Mouse (Mus musculus) C2C12 (cell line): ENCODE data around the gene Pou3f3. TPM values are rescaled to one million over a fixed set of nuclear protein-coding genes. Genes with fewer than 3 reads are reported as not detected.

Experiments
- H3K27me3 ChIP-seq: one replicate; pipeline ENCODE4 v1.6.1; 2011; ENCODE audit not compliant: control insufficient read depth, insufficient read depth, insufficient read length
- H3K36me3 ChIP-seq: one replicate; pipeline ENCODE4 v1.6.1; 2011; ENCODE audit not compliant: control insufficient read depth, insufficient read depth
- H3K4me3 ChIP-seq: one replicate; pipeline ENCODE4 v1.5.1; 2011; ENCODE audit warnings: mild to moderate bottlenecking, control low read depth; ENCODE audit not compliant: poor library complexity, insufficient read depth, severe bottlenecking
- H3K79me2 ChIP-seq: one replicate; pipeline ENCODE4 v1.6.1; 2011; ENCODE audit not compliant: control insufficient read depth, insufficient read depth
- H3K79me3 ChIP-seq: one replicate; pipeline ENCODE4 v1.6.1; 2011; ENCODE audit warnings: low read depth, control low read depth
- H3ac ChIP-seq: one replicate; pipeline ENCODE3; 2011; ENCODE audit warnings: low read depth; ENCODE audit not compliant: control insufficient read depth, insufficient read length
- CEBPB ChIP-seq: IDR thresholded peaks from one replicate; pipeline ENCODE4 v1.6.1; 2011; ENCODE audit warnings: low read depth, mild to moderate bottlenecking, control low read depth, moderate library complexity
- CTCF ChIP-seq: IDR thresholded peaks from one replicate; pipeline ENCODE4 v1.5.1; 2011; ENCODE audit not compliant: control insufficient read depth, insufficient read depth, insufficient read length
- FOSL1 ChIP-seq: IDR thresholded peaks from one replicate; pipeline ENCODE4 v1.8.0; 2011; ENCODE audit warnings: mild to moderate bottlenecking, low read length; ENCODE audit not compliant: poor library complexity, insufficient read depth, severe bottlenecking
- MAX ChIP-seq: IDR thresholded peaks from one replicate; pipeline ENCODE4 v1.6.1; 2011; ENCODE audit warnings: mild to moderate bottlenecking, control low read depth
- MYOD1 ChIP-seq: IDR thresholded peaks from one replicate; pipeline ENCODE4 v1.6.1; 2011; ENCODE audit warnings: low read depth; ENCODE audit not compliant: control insufficient read depth, insufficient read length
- MYOG ChIP-seq: IDR thresholded peaks from one replicate; pipeline ENCODE4 v1.6.1; 2011; ENCODE audit not compliant: control insufficient read depth, insufficient read length; ENCODE audit errors: extremely low read depth
- USF1 ChIP-seq: IDR thresholded peaks from one replicate; pipeline ENCODE4 v1.6.1; 2011; ENCODE audit warnings: low read depth, mild to moderate bottlenecking, control low read depth, moderate library complexity
- polyA plus RNA-seq: library from polyadenylated mRNA; unstranded; fragments of >200 nt; fragmentation: generic; extraction: Trizol; gene quantifications from one replicate; pipeline ENCODE4 v1.2.1, GENCODE M21; 2012; ENCODE audit warnings: missing spikeins

The Pou3f3 gene
- polyA plus RNA-seq, 1 experiment = not detected

DNA sequence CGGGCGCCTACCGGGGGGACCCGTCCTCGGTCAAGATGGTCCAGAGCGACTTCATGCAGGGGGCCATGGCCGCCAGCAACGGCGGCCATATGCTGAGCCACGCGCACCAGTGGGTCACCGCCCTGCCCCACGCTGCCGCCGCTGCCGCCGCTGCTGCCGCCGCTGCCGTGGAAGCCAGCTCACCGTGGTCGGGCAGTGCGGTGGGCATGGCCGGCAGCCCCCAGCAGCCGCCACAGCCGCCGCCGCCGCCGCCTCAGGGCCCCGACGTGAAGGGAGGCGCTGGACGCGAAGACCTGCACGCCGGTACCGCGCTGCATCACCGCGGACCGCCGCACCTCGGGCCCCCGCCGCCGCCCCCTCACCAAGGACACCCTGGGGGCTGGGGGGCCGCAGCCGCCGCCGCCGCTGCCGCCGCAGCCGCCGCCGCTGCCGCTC, 1.8 kb downstream of the Pou3f3 start:
- Histone ChIP-seq H3ac (no peak overlapping the region), H3K79me2 (no peaks in the 10 kb centered on the region), H3K4me3 (no peak overlapping the region), H3K27me3 (peaks cover 24% of the 10 kb centered on the region), H3K36me3 (no peaks in the 10 kb centered on the region), H3K79me3 (no peaks in the 10 kb centered on the region)
- TF ChIP-seq USF1 = no peak
- no peak for TF ChIP-seq FOSL1
- no peak for TF ChIP-seq MYOD1
- no peak for TF ChIP-seq CTCF
- no peak for TF ChIP-seq MYOG
- no peak for TF ChIP-seq CEBPB
- TF ChIP-seq MAX = no peak

DNA sequence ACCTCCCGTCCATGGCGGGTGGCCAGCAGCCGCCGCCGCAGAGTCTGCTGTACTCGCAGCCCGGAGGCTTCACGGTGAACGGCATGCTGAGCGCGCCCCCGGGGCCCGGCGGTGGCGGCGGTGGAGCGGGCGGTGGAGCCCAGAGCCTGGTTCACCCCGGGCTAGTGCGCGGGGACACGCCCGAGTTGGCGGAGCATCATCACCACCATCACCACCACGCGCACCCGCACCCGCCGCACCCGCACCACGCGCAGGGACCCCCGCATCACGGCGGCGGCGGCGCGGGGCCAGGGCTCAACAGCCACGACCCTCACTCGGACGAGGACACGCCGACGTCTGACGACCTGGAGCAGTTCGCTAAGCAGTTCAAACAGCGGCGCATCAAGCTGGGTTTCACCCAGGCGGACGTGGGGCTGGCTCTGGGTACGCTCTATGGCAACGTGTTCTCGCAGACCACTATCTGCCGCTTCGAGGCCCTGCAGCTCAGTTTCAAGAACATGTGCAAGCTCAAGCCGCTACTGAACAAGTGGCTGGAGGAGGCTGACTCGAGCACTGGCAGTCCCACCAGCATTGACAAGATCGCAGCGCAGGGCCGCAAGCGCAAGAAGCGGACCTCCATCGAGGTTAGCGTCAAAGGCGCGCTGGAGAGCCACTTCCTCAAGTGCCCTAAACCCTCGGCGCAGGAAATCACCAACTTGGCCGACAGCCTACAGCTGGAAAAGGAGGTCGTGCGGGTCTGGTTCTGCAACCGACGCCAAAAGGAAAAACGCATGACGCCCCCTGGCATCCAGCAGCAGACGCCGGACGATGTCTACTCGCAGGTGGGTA, 2.4 kb downstream of the Pou3f3 start:
- Histone ChIP-seq H3K27me3 (peaks cover 24% of the 10 kb centered on the region), H3K36me3 (no peaks in the 10 kb centered on the region)

DNA sequence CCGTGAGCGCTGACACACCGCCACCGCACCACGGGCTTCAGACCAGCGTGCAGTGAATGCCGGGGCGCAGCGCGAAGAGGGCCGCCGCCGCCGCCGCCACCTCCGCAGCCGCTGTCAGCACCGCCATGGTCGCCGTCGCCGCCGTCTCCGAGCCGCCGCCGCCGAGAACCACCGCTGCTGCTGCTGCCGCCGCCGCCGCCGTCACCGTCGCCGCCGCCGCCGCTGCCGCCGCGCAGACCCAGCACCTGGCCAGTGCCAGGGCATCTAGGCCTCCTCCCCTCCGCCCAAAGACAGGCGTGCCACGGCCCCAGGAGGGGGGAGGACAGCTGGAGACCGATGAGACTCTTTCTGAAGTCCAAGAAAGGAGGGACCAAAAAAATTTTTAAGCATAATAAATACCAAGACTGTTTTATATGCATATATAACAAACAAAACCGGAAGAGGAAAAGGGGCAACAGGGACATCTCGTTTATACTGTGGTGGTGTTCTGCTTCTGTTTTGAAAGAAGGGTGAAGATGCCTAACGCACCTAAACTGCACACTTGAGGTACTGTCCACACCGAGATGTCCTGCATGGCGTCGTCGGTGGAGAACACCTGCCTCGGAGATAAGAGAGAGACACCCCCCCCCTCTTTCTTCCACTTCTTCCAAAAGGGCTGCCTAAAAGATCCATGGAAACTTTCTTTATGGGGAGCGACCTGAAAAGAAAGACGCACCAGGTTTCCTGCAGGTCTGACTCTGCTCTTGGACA, 3.2 kb downstream of the Pou3f3 start:
- Histone ChIP-seq H3K79me2 (no peaks in the 10 kb centered on the region), H3K4me3 (no peak overlapping the region), H3K79me3 (no peaks in the 10 kb centered on the region), H3K36me3 (no peaks in the 10 kb centered on the region), H3ac (no peak overlapping the region), H3K27me3 (peaks cover 20% of the 10 kb centered on the region)
- TF ChIP-seq MYOD1 = no peak
- no peak for TF ChIP-seq MAX
- no peak for TF ChIP-seq FOSL1
- TF ChIP-seq MYOG = no peak
- no peak for TF ChIP-seq CEBPB
- TF ChIP-seq CTCF = no peak
- no peak for TF ChIP-seq USF1

More for the DNA sequence above, 2.4 kb downstream of the Pou3f3 start:
- no peak overlapping the region for H3K4me3 ChIP-seq
- TF ChIP-seq FOSL1 (no peak), MAX (no peak), MYOD1 (no peak), MYOG (no peak), CEBPB (no peak), CTCF (no peak), USF1 (no peak)
- H3K79me2 ChIP-seq = no peaks in the 10 kb centered on the region
- H3ac ChIP-seq = no peak overlapping the region
- H3K79me3 ChIP-seq = no peaks in the 10 kb centered on the region

- no peak overlapping the region for H3K4me3 ChIP-seq
- no peaks in the 10 kb centered on the region for H3K79me2 ChIP-seq
- TF ChIP-seq MYOG (no peak), FOSL1 (no peak)
- no peaks in the 10 kb centered on the region for H3K36me3 ChIP-seq
- H3K27me3 ChIP-seq = peaks cover 20% of the 10 kb centered on the region
- H3ac ChIP-seq = no peak overlapping the region
- no peaks in the 10 kb centered on the region for H3K79me3 ChIP-seq
Observed at GRCm38 (mm10) chr1:42699471-42699871, 3.9 kb downstream of the Pou3f3 start.

DNA sequence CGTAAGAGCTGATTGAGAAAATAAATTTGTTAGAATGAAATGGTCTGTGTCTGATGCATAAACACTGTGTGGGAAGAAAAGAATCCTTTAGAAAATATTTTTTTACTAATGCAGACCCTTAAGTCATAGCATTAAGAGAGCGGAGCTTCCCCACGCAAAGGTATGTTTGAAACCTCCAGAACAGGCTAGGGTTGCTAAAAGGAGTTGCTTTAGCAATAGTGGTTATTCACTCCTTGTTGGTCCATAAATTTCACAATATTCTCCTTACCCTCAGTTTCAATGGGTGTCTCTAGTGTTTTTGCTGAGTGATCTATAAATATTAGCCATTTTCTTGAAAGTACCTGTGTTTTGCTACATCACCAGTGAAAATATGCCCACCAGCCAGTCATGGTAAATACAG, 4.6 kb downstream of the Pou3f3 start:
- H3K27me3 ChIP-seq = peaks cover 19% of the 10 kb centered on the region
- H3K36me3 ChIP-seq = no peaks in the 10 kb centered on the region
- H3K4me3 ChIP-seq = no peak overlapping the region
- no peak overlapping the region for H3ac ChIP-seq
- H3K79me3 ChIP-seq = no peaks in the 10 kb centered on the region
- TF ChIP-seq CEBPB = no peak
- no peak for TF ChIP-seq MYOD1
- TF ChIP-seq USF1 = no peak
- no peak for TF ChIP-seq FOSL1
- TF ChIP-seq MAX = no peak
- TF ChIP-seq CTCF = no peak
- TF ChIP-seq MYOG = no peak
- no peaks in the 10 kb centered on the region for H3K79me2 ChIP-seq

GRCm38 (mm10) chr1:42700815-42701214, 5.2 kb downstream of the Pou3f3 start:
- Histone ChIP-seq H3K4me3 (no peak overlapping the region), H3K36me3 (no peaks in the 10 kb centered on the region), H3K79me3 (no peaks in the 10 kb centered on the region), H3K27me3 (peaks cover 21% of the 10 kb centered on the region), H3K79me2 (no peaks in the 10 kb centered on the region), H3ac (no peak overlapping the region)
- no peak for TF ChIP-seq MYOD1
- no peak for TF ChIP-seq MAX
- no peak for TF ChIP-seq FOSL1
- TF ChIP-seq USF1 = no peak
- TF ChIP-seq MYOG = no peak
